Comparison of ENCODE assay signal across 28 mouse cellular contexts in genomic region chr10:98557470-98558060, GRCm38 (mm10).
"Had no signal": no experiment of that assay in that cellular context is flagged by ENCODE, and none has a peak within 500 bp of the region (broad histone marks: within the 10 kb centered on the region; RNA-seq: fewer than 3 reads in every experiment).

No protein-coding gene starts in this region.

- H3K27me3 ChIP-seq: embryonic facial prominence, embryonic 12.5 days; embryonic facial prominence, embryonic 13.5 days; embryonic facial prominence, embryonic 15.5 days; forebrain, embryonic 12.5 days; forebrain, embryonic 13.5 days; forebrain, embryonic 15.5 days had no signal

- DNase-seq: cerebellum, adult 8-10 months; cerebellum, adult 9-10 months; cerebellum, adult 9-11 months; cerebellum, postnatal 10 days; cerebellum, postnatal 14 days; cerebellum, postnatal 25 days; cerebellum, postnatal 36 days; embryo, embryonic 11 days; forebrain, postnatal 0 days; gastrocnemius, adult 2 months; gastrocnemius, postnatal 10 days; gastrocnemius, postnatal 14 days; gastrocnemius, postnatal 25 days; gastrocnemius, postnatal 36 days; heart, adult 11 months; heart, adult 18-20 months; heart, adult 2 months had no signal

- H3K9me3 ChIP-seq: embryonic facial prominence, embryonic 10.5 days; embryonic facial prominence, embryonic 12.5 days; embryonic facial prominence, embryonic 13.5 days; embryonic facial prominence, embryonic 15.5 days; forebrain, embryonic 10.5 days; forebrain, embryonic 12.5 days; forebrain, embryonic 13.5 days; forebrain, embryonic 15.5 days had no signal

- H3K27ac ChIP-seq: embryonic facial prominence, embryonic 10.5 days; embryonic facial prominence, embryonic 12.5 days; embryonic facial prominence, embryonic 13.5 days; embryonic facial prominence, embryonic 15.5 days; forebrain, embryonic 10.5 days; forebrain, embryonic 12.5 days; forebrain, embryonic 13.5 days; forebrain, embryonic 15.5 days; gastrocnemius, adult 2 months; heart, adult 2 months had no signal

- ATAC-seq: forebrain, embryonic 13.5 days; forebrain, embryonic 14.5 days; forebrain, embryonic 15.5 days; forebrain, embryonic 16.5 days; forebrain, postnatal 0 days had no signal

- H3K4me3 ChIP-seq: embryonic facial prominence, embryonic 10.5 days; embryonic facial prominence, embryonic 12.5 days; embryonic facial prominence, embryonic 13.5 days; embryonic facial prominence, embryonic 15.5 days; erythroblast, embryonic 14.5 days; forebrain, embryonic 10.5 days; forebrain, embryonic 12.5 days; forebrain, embryonic 13.5 days; forebrain, embryonic 15.5 days; gastrocnemius, adult 2 months; heart, adult 2 months had no signal

- H3K36me3 ChIP-seq: embryonic facial prominence, embryonic 10.5 days; embryonic facial prominence, embryonic 12.5 days; embryonic facial prominence, embryonic 13.5 days; embryonic facial prominence, embryonic 15.5 days; forebrain, embryonic 10.5 days; forebrain, embryonic 12.5 days; forebrain, embryonic 15.5 days had no signal

- H3K4me2 ChIP-seq: embryonic facial prominence, embryonic 12.5 days; embryonic facial prominence, embryonic 13.5 days; embryonic facial prominence, embryonic 15.5 days; forebrain, embryonic 12.5 days; forebrain, embryonic 13.5 days; forebrain, embryonic 15.5 days had no signal

- H3K9ac ChIP-seq: embryonic facial prominence, embryonic 12.5 days; embryonic facial prominence, embryonic 13.5 days; embryonic facial prominence, embryonic 15.5 days; forebrain, embryonic 12.5 days; forebrain, embryonic 13.5 days; forebrain, embryonic 15.5 days; forebrain, postnatal 0 days had no signal

- H3K4me1 ChIP-seq: embryonic facial prominence, embryonic 10.5 days; embryonic facial prominence, embryonic 12.5 days; embryonic facial prominence, embryonic 13.5 days; embryonic facial prominence, embryonic 15.5 days; forebrain, embryonic 10.5 days; forebrain, embryonic 12.5 days; forebrain, embryonic 13.5 days; forebrain, embryonic 15.5 days had no signal
